Mouse (Mus musculus) spleen, embryonic (tissue): Measurements from ENCODE around the gene Fbxl22.

ENCODE experiments used
- CTCF ChIA-PET: fragments of 350-600 bp; sonication (Branson Sonifier 250); formaldehyde crosslinking; loops from one replicate; lab custom pipeline; 2022; lab: Charles Lee

The Fbxl22 gene

GRCm38 (mm10) chr9:66514256-66514770, at the start of gene Fbxl22:
Gene Fbxl22 (minus strand): TSS chr9:66514593.
- CTCF ChIA-PET, result interaction anchor here (0.6 kb wide), 1 partner anchor 606 kb away, joined by 4 read pairs; the partner anchor contains the start of genes Csnk1g1 and Trip4

- CTCF ChIA-PET, result no interaction called here
Measured at GRCm38 (mm10) chr9:66562215-66562614, 47.8 kb upstream of the Fbxl22 start.

GRCm38 (mm10) chr9:66561496-66561895, 47.1 kb upstream of the Fbxl22 start:
- CTCF ChIA-PET, result interaction anchor here (0.6 kb wide), 1 partner anchor 36 kb away, joined by 11 read pairs; no protein-coding TSS in a partner anchor

DNA sequence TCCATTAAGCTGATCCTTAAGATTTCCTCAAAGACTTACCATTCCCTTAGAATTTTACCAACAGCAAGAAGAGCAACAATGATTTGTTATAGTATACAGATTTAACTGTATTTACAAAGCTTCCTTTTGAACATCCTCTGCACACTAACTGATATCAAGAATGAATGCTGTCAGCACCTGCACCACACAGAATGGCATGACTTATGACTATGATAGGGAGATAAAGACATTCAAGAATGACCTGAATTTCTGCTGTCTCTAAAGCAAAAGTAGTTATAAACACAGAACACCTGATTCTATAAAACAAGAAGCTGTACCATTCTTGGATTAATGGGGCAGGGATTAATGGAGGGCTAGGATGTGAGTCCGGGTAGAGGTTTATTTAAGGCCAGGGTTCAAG, 46.3 kb upstream of the Fbxl22 start:
- CTCF ChIA-PET, result interaction anchor here (0.6 kb wide), 1 partner anchor 36 kb away, joined by 11 read pairs; no protein-coding TSS in a partner anchor

DNA sequence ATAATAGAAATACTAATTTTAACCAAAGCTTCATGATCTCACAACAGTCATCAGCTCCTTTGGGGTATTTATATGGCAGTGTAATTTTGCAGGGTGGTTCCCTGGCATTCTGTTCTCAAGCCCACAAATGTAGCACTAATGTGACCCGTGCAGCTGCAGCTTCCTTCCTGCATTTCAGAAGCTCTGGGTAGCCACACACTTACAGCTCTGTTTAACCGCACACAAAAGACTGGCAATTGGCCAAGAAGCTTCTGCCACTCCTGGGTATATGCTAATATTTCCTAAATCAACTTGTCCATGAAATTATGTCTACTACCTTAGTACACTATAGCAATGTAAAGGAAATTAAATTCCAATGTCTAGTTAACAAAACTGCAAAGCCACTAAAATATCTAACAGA, 45.9 kb upstream of the Fbxl22 start:
- CTCF ChIA-PET, result no interaction called here

DNA sequence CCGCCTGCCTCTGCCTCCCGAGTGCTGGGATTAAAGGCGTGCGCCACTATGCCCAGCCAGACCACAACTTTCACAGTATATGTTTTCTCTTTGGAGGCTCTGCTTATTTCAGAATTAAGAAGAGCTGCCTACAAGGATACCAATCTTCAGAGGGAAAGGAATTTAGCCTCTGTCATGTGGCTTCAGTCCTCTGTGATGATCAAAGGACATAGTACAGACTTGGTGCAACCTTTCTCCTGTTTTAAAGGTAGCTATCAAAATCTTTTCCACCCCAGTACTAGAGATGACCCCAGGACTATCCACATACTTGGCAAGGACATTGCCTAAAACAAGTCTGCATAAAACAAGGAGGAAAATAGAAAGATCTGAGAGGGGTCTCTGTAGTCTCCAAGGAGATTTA, 44.6 kb upstream of the Fbxl22 start:
- CTCF ChIA-PET, result no interaction called here

GRCm38 (mm10) chr9:66542785-66543184, 28.4 kb upstream of the Fbxl22 start:
- CTCF ChIA-PET, result no interaction called here

DNA sequence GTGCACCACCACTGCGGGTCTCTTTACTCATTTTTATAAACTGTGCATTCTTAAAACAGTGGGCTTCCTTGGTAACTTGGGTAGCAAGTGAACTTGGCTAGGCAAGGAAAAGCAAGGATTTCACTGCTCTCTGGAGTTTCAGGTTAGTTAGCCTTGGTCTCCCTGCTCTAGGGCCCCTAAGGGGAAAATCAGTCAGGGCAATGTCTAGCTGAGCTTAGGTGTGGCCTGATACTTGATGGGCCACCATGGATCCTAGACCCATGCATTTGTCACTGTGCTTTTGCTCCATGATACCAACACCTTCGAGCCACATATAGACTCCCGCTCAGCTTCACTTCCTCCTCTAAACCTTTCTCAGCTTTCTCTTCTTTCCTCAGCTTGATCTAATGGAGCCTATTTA, 7.2 kb upstream of the Fbxl22 start:
- CTCF ChIA-PET, result no interaction called here

GRCm38 (mm10) chr9:66520299-66520698, 5.9 kb upstream of the Fbxl22 start:
- CTCF ChIA-PET, result no interaction called here

DNA sequence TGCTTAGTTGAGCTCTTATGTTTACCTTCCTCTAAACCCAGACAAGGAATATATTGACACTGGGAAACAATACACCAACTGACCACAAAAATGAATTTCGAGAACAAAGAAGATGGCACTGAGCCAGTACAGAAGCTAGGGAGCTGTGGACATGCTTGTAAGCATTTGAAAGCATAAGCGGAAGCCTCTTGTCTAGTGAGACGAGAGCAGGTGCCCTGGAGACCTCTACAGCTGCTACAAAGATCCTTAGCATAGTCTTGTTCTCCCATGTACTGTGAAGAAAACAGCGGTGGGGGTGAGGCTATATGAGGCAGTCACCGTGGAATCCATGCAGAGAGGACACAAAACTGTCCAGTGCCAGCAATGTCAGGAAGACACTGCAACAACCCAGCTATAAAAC, 4.5 kb upstream of the Fbxl22 start:
- CTCF ChIA-PET, result no interaction called here

- CTCF ChIA-PET, result no interaction called here
Measured at GRCm38 (mm10) chr9:66518251-66518650, 3.9 kb upstream of the Fbxl22 start.

DNA sequence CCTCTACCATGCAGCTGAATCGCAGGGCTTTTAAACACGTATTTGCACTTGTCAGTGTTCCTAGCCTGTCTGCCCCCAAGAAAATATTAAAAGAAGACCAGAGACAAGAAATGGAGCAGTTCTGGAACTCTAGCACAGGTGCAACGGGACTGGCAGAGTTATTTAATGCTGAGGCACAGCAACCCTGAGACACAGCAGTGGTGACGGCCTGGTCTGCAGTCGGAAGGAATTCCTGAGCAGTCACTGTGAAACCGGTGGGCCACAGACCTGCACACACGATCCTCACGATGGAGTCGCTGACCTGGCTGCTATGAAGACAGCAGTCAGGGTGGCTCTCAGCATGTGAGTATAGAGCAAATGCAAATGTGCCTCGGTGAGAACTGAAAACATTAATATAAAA, 3.4 kb upstream of the Fbxl22 start:
- CTCF ChIA-PET, result no interaction called here

- CTCF ChIA-PET, result no interaction called here
Measured at GRCm38 (mm10) chr9:66516296-66516940, 2.0 kb upstream of the Fbxl22 start.

DNA sequence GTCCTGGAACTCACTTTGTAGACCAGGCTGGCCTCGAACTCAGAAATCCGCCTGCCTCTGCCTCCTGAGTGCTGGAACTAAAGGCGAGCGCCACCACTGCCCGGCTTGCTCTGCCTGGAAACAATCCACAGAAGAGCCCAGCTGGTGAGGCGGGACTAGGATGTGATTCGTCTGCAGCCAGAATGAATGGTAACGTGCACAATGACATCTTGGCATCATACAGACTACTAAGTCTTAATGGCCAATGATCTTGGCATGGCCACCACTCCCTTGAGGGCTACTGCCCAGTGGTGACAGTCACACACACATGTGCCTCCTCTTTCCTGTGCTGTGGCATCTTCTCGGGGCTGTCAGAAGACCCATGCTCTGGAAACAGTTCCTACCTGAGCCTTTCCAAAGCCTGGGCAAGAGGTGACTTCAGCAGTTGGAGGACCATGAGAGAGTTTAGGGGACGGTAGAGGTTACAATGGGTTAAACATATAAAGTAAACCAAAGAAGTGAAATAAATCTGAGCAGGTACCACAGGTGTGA, 1.4 kb upstream of the Fbxl22 start:
- CTCF ChIA-PET, result no interaction called here

GRCm38 (mm10) chr9:66515115-66515514, 722 bp upstream of the Fbxl22 start:
- CTCF ChIA-PET, result no interaction called here

GRCm38 (mm10) chr9:66513661-66514255, 635 bp downstream of the Fbxl22 start:
- CTCF ChIA-PET, result interaction anchor here (0.6 kb wide), 1 partner anchor 605 kb away, joined by 4 read pairs; the partner anchor contains the start of genes Csnk1g1 and Trip4

DNA sequence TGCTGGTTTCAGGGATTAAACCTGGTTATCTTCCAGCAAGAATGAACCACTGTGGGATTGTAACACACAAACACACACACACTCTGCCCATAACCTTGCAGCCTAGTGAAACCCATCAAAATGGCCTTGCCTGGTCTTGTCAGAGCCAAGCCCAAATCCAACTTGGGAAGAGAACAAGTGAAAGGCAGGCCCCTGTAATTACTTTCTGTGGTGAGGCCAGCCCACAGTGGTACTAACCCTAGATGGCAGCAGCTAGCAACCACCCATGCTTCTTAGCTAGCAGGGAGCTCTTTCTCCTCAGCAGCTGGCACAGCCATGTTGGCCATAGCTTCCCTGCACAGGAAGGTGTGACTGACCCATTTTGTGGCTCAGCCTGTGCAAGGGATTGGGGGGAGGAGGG, 1.2 kb downstream of the Fbxl22 start:
- CTCF ChIA-PET, result no interaction called here

DNA sequence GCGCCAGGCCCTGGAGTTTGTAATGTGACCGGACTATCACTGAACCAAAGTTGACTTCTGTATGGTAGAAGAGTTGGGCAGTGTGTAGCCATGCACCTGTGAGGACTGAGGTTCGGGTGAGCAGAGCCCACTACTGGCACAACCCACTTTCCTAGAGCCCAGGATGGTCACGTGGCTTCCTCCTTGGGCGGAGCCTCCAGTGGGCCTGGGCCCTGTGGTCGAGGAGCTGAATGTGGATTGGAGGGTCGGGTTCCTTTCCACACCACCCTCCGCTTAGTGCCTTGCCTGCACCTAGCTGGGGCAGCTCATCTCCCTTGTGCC, 2.1 kb downstream of the Fbxl22 start:
- CTCF ChIA-PET, result interaction anchor here (0.7 to 1.5 kb wide), 2 partner anchors 73 to 471 kb away, joined by 3 read pairs; no protein-coding TSS in a partner anchor

DNA sequence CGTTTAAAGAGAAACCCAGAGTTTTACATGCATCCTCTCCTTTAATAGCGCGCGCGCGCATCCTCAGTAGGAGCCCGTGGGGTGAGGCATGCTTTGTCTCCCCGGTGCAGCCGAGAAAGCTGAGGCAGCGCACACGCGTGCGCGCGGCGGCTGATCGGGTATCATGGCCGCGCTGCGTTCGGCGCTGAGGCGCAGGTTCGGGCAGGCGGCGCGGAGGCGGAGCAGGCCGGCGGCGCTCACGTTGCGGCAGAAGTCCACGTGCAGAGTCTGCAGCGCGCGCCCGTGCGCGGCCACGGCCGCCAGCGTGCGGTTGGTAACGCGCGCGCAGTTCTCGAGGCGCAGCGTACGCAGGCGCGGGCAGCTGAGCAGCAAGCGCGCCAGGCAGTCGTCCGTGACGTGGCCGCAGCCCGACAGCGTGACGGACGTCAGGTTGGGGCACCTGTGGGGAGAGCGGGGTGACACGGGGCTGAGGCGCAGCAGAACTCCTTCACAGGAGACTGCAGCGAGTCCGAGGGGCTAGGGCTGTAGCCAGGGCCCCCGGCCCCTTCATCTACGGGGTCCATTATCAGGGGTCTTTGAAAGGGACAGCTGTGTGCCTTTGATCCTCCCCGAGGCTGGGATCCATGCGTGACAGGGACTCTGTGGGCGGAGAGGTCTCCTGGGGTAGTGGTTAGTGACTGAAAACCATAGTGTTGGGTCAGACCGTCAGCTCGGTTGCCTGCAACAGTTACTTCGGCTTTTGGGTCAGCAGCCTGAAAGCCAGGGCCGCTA, 2.6 kb downstream of the Fbxl22 start:
- CTCF ChIA-PET, result interaction anchor here (1.5 to 1.6 kb wide), 2 partner anchors 18 to 74 kb away, joined by 3 read pairs; no protein-coding TSS in a partner anchor

GRCm38 (mm10) chr9:66510944-66511343, 3.4 kb downstream of the Fbxl22 start:
- CTCF ChIA-PET, result interaction anchor here (1.6 kb wide), 1 partner anchor 17 kb away, joined by 3 read pairs; no protein-coding TSS in a partner anchor

DNA sequence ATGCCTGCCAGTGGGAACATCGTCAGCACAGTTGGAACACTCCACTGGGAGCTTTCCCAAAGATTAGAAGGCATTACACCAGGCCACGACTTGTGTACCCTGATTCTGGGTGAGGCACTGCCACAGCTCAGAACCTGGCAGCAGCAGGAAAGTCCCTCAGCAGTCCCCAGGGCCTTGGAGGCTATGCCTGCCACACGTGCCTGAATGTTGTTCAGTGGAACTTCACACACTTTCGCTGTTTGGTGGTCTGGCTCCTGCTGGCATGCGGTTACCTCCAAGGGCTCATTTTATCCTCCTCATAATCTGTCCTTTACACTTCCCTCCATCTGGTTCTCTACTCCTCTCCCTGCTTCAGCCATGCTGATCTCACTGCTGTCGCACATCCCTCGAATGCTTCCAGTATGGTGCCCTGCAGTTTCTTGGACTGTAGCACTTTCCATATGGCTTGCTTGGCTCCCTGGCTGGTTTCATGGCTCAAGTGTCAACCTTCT, 4.0 kb downstream of the Fbxl22 start:
- CTCF ChIA-PET, result interaction anchor here (1.6 kb wide), 1 partner anchor 17 kb away, joined by 3 read pairs; no protein-coding TSS in a partner anchor
